Mouse (Mus musculus): ENCODE measurements around the gene Coasy. TPM values are rescaled to one million over a fixed set of nuclear protein-coding genes. Genes with fewer than 3 reads are reported as not detected.
A peak's percentile ranks its signal among the peaks of the same experiment; 100 is the strongest.

Coasy gene
- polyA plus RNA-seq, 1 experiment from 2014 or later: 39.1 TPM

GRCm38 (mm10) chr11:101081659-101082058 is 706 bp upstream of the Coasy start:
- 5% methylated on average over 10 of the region's 10 CpGs for WGBS
- no peak for ATAC-seq (ENCODE audit: low read depth)
- peaks cover 7% of the 10 kb centered on the region for H3K4me1 ChIP-seq (ENCODE audit: control insufficient read depth, insufficient read depth, low read length)
- peak overlapping the region; percentile 91 for H3K27ac ChIP-seq (replicated peaks; ENCODE audit: low read depth, low read length)
- peak overlapping the region; percentile 88 for H3K4me3 ChIP-seq (ENCODE audit: low read depth, low read length)
- H3K9ac ChIP-seq (ENCODE audit: low read depth, low read length): peak overlapping the region; percentile 90
- H3K9me3 ChIP-seq (ENCODE audit: control insufficient read depth, low read length): no peaks in the 10 kb centered on the region
- H3K4me2 ChIP-seq (ENCODE audit: low read depth, low read length): peak overlapping the region; percentile 95
- peaks cover 10% of the 10 kb centered on the region; the same call in 1 of the 2 replicates for H3K36me3 ChIP-seq (ENCODE audit: control insufficient read depth, insufficient read depth, low read length)
- no peak for DNase-seq (ENCODE audit: low spot score)
- H3K27me3 ChIP-seq (replicated peaks; ENCODE audit: control insufficient read depth, insufficient read depth, low read length): peaks cover 49% of the 10 kb centered on the region

DNA sequence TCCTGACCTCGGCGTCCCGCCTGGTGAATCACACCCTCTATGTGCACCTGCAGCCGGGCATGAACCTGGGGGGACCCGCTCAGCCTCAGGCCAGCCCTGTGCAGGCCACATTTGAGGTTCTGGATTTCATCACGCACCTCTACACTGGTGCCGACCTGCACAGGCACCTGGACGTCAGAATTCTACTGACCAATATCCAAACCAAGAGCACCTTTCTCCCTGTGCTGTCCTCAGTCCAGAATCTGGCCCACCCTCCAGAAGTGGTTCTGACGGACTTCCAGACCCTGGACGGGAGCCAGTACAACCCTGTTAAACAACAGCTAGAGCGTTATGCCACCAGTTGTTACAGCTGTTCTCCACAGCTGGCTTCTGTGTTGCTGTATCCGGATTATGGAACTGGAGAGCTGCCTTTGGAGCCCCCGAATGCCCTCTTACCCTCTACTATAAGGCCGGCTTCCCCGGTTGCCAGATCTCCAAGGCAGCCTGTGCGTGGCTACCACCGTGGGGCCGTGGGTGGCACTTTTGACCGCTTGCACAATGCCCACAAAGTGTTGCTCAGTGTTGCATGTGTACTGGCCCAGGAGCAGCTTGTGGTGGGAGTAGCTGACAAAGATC is 825 bp downstream of the Coasy start:
- peaks cover 35% of the 10 kb centered on the region for H3K27me3 ChIP-seq (replicated peaks; ENCODE audit: control insufficient read depth, insufficient read depth, low read length)
- no peak for ATAC-seq (ENCODE audit: low read depth)
- peaks cover 10% of the 10 kb centered on the region for H3K4me1 ChIP-seq (ENCODE audit: control insufficient read depth, insufficient read depth, low read length)
- peak overlapping the region; percentile 95 for H3K4me2 ChIP-seq (ENCODE audit: low read depth, low read length)
- peaks cover 10% of the 10 kb centered on the region; the same call in 1 of the 2 replicates for H3K36me3 ChIP-seq (ENCODE audit: control insufficient read depth, insufficient read depth, low read length)
- peak overlapping the region; percentile 90 for H3K9ac ChIP-seq (ENCODE audit: low read depth, low read length)
- H3K27ac ChIP-seq (replicated peaks; ENCODE audit: low read depth, low read length): peak overlapping the region; percentile 91
- WGBS: 30% methylated on average over 19 of the region's 19 CpGs
- DNase-seq (ENCODE audit: low spot score): no peak
- H3K4me3 ChIP-seq (ENCODE audit: low read depth, low read length): peak overlapping the region; percentile 88
- no peaks in the 10 kb centered on the region for H3K9me3 ChIP-seq (ENCODE audit: control insufficient read depth, low read length)

GRCm38 (mm10) chr11:101084246-101084645 is 1.9 kb downstream of the Coasy start:
- no peak for ATAC-seq (ENCODE audit: low read depth)
- H3K4me2 ChIP-seq (ENCODE audit: low read depth, low read length): no peak overlapping the region

GRCm38 (mm10) chr11:101084811-101085210 is 2.4 kb downstream of the Coasy start:
- 91% methylated on average over 12 of the region's 12 CpGs for WGBS
- no peak for ATAC-seq (ENCODE audit: low read depth)
- no peak overlapping the region for H3K9ac ChIP-seq (ENCODE audit: low read depth, low read length)
- H3K27me3 ChIP-seq (replicated peaks; ENCODE audit: control insufficient read depth, insufficient read depth, low read length): peaks cover 19% of the 10 kb centered on the region
- H3K27ac ChIP-seq (replicated peaks; ENCODE audit: low read depth, low read length): no peak overlapping the region
- H3K4me2 ChIP-seq (ENCODE audit: low read depth, low read length): no peak overlapping the region
- DNase-seq (ENCODE audit: low spot score): no peak
- H3K4me3 ChIP-seq (ENCODE audit: low read depth, low read length): no peak overlapping the region
- peaks cover 25% of the 10 kb centered on the region for H3K36me3 ChIP-seq (ENCODE audit: control insufficient read depth, insufficient read depth, low read length)
- H3K4me1 ChIP-seq (ENCODE audit: control insufficient read depth, insufficient read depth, low read length): peaks cover 10% of the 10 kb centered on the region
- H3K9me3 ChIP-seq (ENCODE audit: control insufficient read depth, low read length): no peaks in the 10 kb centered on the region

More at GRCm38 (mm10) chr11:101084246-101084645, 1.9 kb downstream of the Coasy start:
- Histone ChIP-seq H3K9ac (ENCODE audit: low read depth, low read length) (no peak overlapping the region), H3K27me3 (replicated peaks; ENCODE audit: control insufficient read depth, insufficient read depth, low read length) (peaks cover 25% of the 10 kb centered on the region), H3K9me3 (ENCODE audit: control insufficient read depth, low read length) (no peaks in the 10 kb centered on the region), H3K27ac (replicated peaks; ENCODE audit: low read depth, low read length) (no peak overlapping the region), H3K36me3 (ENCODE audit: control insufficient read depth, insufficient read depth, low read length) (peaks cover 19% of the 10 kb centered on the region), H3K4me1 (ENCODE audit: control insufficient read depth, insufficient read depth, low read length) (peaks cover 10% of the 10 kb centered on the region), H3K4me3 (ENCODE audit: low read depth, low read length) (no peak overlapping the region)
- DNase-seq (ENCODE audit: low spot score): no peak
- 86% methylated on average over 14 of the region's 14 CpGs for WGBS

DNA sequence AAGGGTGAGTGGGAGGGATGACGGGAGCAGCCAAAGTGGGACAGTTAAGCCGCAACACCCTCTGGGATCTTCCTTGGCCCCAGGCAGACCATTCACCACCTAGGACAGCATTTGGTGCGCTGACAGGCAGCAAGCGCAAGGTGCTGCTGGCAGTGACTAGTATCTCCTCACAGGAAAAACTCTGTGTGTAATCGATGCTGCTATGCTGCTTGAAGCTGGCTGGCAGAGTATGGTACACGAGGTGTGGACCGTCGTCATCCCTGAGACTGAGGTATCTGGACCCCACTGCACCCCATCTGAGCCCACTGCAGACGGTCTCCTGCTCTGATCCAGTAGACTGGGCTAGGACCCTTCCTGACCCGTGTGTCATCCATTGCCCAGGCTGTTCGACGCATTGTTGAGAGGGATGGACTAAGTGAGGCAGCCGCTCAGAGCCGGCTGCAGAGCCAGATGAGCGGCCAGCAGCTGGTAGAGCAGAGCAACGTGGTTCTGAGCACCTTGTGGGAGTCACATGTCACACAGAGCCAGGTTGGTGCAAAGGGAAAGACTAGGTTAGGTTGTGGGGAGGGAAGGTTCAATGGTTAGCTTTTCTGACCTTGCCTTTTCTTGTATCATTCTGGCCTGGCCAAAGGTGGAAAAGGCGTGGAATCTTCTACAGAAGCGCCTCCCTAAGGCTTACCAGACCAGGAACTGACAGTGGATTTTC is 3.4 kb downstream of the Coasy start:
- no peak for ATAC-seq (ENCODE audit: low read depth)
- Histone ChIP-seq H3K9me3 (ENCODE audit: control insufficient read depth, low read length) (no peaks in the 10 kb centered on the region), H3K4me1 (ENCODE audit: control insufficient read depth, insufficient read depth, low read length) (peaks cover 10% of the 10 kb centered on the region), H3K27ac (replicated peaks; ENCODE audit: low read depth, low read length) (0 out of 2 replicates have a peak overlapping the region, but pooled peaks have one; percentile 78), H3K4me3 (ENCODE audit: low read depth, low read length) (no peak overlapping the region), H3K27me3 (replicated peaks; ENCODE audit: control insufficient read depth, insufficient read depth, low read length) (peaks cover 9% of the 10 kb centered on the region), H3K4me2 (ENCODE audit: low read depth, low read length) (no peak overlapping the region), H3K36me3 (ENCODE audit: control insufficient read depth, insufficient read depth, low read length) (peaks cover 34% of the 10 kb centered on the region), H3K9ac (ENCODE audit: low read depth, low read length) (peak overlapping the region; percentile 82; the same call in 1 of the 2 replicates)
- DNase-seq (ENCODE audit: low spot score): no peak
- 92% methylated on average over 18 of the region's 18 CpGs for WGBS

DNA sequence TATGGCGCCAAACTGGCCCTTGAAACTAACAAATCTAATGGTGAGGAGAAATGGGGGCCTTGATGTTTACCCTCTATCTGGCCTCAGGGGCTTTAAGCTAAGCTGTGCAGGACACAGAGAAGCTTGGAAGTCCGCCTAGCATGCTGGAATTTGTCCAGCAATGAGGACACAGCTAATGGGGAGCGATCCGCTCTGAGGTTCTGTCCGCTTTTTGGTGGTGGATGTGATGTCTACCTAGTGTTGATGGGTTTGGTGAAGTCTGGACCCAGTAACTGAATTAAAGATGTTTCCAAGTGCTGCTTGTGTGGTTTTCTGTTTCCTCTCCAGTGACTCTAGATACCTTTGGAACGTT is 3.9 kb downstream of the Coasy start:
- no peak for ATAC-seq (ENCODE audit: low read depth)
- Histone ChIP-seq H3K4me2 (ENCODE audit: low read depth, low read length) (peak overlapping the region; percentile 86; the same call in 1 of the 2 replicates), H3K36me3 (ENCODE audit: control insufficient read depth, insufficient read depth, low read length) (peaks cover 40% of the 10 kb centered on the region), H3K27me3 (replicated peaks; ENCODE audit: control insufficient read depth, insufficient read depth, low read length) (peaks cover 4% of the 10 kb centered on the region), H3K4me1 (ENCODE audit: control insufficient read depth, insufficient read depth, low read length) (peaks cover 10% of the 10 kb centered on the region), H3K4me3 (ENCODE audit: low read depth, low read length) (0 out of 2 replicates have a peak overlapping the region, but pooled peaks have one; percentile 66), H3K27ac (replicated peaks; ENCODE audit: low read depth, low read length) (peak overlapping the region; percentile 78), H3K9me3 (ENCODE audit: control insufficient read depth, low read length) (no peaks in the 10 kb centered on the region), H3K9ac (ENCODE audit: low read depth, low read length) (peak overlapping the region; percentile 82; the same call in 1 of the 2 replicates)
- 77% methylated on average over 6 of the region's 6 CpGs for WGBS
- no peak for DNase-seq (ENCODE audit: low spot score)

- H3K4me3 ChIP-seq (ENCODE audit: low read depth, low read length): peak within 1 kb of the TSS; percentile 66
- peak within 1 kb of the TSS; percentile 78 for H3K27ac ChIP-seq (replicated peaks; ENCODE audit: low read depth, low read length)
- H3K27me3 ChIP-seq (replicated peaks; ENCODE audit: control insufficient read depth, insufficient read depth, low read length): no peaks in the 10 kb centered on the region
- peaks cover 10% of the 10 kb centered on the region for H3K4me1 ChIP-seq (ENCODE audit: control insufficient read depth, insufficient read depth, low read length)
- WGBS: under 1% methylated on average over 37 of the region's 52 CpGs
- peak within 1 kb of the TSS; percentile 82 for H3K9ac ChIP-seq (ENCODE audit: low read depth, low read length)
- H3K4me2 ChIP-seq (ENCODE audit: low read depth, low read length): peak within 1 kb of the TSS; percentile 86
- peak; percentile 90 for ATAC-seq (ENCODE audit: low read depth)
- peaks cover 47% of the 10 kb centered on the region for H3K36me3 ChIP-seq (ENCODE audit: control insufficient read depth, insufficient read depth, low read length)
- peak; percentile 97 for DNase-seq (ENCODE audit: low spot score)
- no peaks in the 10 kb centered on the region for H3K9me3 ChIP-seq (ENCODE audit: control insufficient read depth, low read length)
Measured at GRCm38 (mm10) chr11:101086756-101087681, 4.7 kb downstream of the Coasy start, which contains the start of gene Mlx. Gene Mlx, plus strand, starts transcription at chr11:101087277.

DNA sequence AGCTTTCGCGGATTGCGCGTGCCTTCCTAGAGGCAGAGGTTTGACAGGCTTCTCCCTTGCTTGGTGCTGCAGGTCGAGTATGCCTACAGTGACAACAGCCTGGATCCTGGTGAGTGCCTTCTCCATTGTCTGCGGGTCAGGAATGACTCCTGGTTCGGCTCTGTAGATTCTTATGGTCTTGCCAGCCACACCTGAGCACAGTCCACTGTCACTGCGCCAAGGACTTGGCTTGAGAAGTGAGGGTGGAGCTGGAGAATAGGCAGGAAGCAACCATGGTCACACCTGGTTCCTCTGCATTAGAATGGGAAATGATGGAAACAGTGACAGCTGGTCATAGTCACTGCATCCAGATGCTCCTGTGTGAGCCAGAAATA is 5.3 kb downstream of the Coasy start:
- Histone ChIP-seq H3K4me2 (ENCODE audit: low read depth, low read length) (peak overlapping the region; percentile 86), H3K4me3 (ENCODE audit: low read depth, low read length) (peak overlapping the region; percentile 66), H3K27ac (replicated peaks; ENCODE audit: low read depth, low read length) (peak overlapping the region; percentile 61), H3K27me3 (replicated peaks; ENCODE audit: control insufficient read depth, insufficient read depth, low read length) (no peaks in the 10 kb centered on the region), H3K9ac (ENCODE audit: low read depth, low read length) (peak overlapping the region; percentile 82), H3K4me1 (ENCODE audit: control insufficient read depth, insufficient read depth, low read length) (peaks cover 10% of the 10 kb centered on the region), H3K9me3 (ENCODE audit: control insufficient read depth, low read length) (no peaks in the 10 kb centered on the region), H3K36me3 (ENCODE audit: control insufficient read depth, insufficient read depth, low read length) (peaks cover 53% of the 10 kb centered on the region)
- DNase-seq (ENCODE audit: low spot score): no peak
- ATAC-seq (ENCODE audit: low read depth): no peak
- WGBS: 15% methylated on average over 4 of the region's 8 CpGs
